Mouse (Mus musculus) embryonic fibroblast, embryonic 13.5 days (primary cell): ENCODE data around the gene Paip2b.

Source experiments
- CTCF ChIP-seq: IDR thresholded peaks from 2 replicates; pipeline ENCODE4 v1.5.1; 2011; ENCODE audit warnings: mild to moderate bottlenecking, control low read depth, low read length, moderate library complexity, borderline replicate concordance; ENCODE audit not compliant: insufficient read depth
- POLR2A ChIP-seq: IDR thresholded peaks from 2 replicates; pipeline ENCODE4 v1.6.1; 2011; ENCODE audit warnings: low read depth, mild to moderate bottlenecking, control low read depth, low read length, moderate library complexity

- TF ChIP-seq CTCF: no peak
- TF ChIP-seq POLR2A: no peak
Measured at GRCm38 (mm10) chr6:83756051-83756450, 75.5 kb downstream of the Paip2b start.
